Mouse (Mus musculus): ENCODE measurements around the gene Gfi1b.

GRCm38 (mm10) chr2:28626038-28626437 is 4.3 kb upstream of the Gfi1b start:
- TF ChIP-seq CTCF (IDR thresholded peaks at IDR 0.05; ENCODE audit: low read depth, low read length) (no peak), POLR2A (IDR thresholded peaks at IDR 0.05; ENCODE audit: borderline replicate concordance, low read depth, low read length) (no peak)

Measured in bone marrow macrophage, adult 2 months (primary cell).